Comparison of ENCODE assay signal across 16 mouse cellular contexts in the genomic region with DNA sequence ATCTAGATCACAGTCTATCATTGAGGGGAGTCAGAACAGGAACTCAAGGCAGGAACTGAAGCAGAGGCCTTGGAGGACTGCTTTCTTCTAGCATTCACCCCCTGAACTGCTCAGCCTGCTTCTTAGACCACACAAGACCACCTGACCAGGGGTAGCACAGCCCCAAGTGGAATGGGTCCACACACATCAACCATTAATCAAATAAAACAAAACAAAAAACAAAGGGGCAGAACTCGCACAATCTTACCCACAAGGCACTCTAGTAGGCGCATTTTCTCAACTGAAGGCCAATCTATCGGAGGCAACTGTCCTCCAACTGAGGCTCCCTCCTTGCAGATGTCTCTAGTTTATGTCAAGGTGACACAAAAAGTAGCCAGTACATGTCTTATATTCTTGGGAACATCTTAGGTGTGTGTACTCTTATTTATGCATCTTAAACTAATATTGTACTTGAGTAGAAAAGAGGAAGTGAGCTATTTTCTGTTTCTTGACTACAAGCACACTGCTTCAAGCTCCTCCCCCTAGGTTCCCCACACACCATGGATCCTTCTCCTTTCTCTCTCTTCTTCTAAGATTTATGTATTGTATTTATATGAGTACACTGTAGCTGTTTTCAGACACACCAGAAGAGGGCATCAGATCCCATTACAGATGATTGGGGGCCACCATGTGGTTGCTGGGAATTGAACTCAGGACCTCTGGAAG.
A peak's percentile ranks its signal among the peaks of the same experiment; 100 is the strongest.
DNase-seq lines count a peak whose midpoint lies in the region; ATAC-seq lines count a peak whose summit lies in the region.
"Had no signal": no experiment of that assay in that cellular context is flagged by ENCODE, and none has a peak within 500 bp of the region (broad histone marks: within the 10 kb centered on the region; RNA-seq: fewer than 3 reads in every experiment).

No protein-coding gene starts in this region.

- no peak overlapping the region for H3K4me3 ChIP-seq in liver, embryonic 12.5 days
- H3K4me3 ChIP-seq in liver, embryonic 11.5 days (ENCODE audit: low read depth, low read length): no peak overlapping the region
- no peak overlapping the region for H3K4me3 ChIP-seq in kidney, embryonic 15.5 days (replicated peaks)
- H3K4me3 ChIP-seq: heart, adult 2 months; midbrain, embryonic 12.5 days had no signal

- 0 out of 2 replicates have a peak, but pooled peaks cover 8% of the 10 kb centered on the region for H3K4me1 ChIP-seq in liver, embryonic 12.5 days
- H3K4me1 ChIP-seq in liver, embryonic 11.5 days (replicated peaks; ENCODE audit: control insufficient read depth, insufficient read depth, low read length): no peaks in the 10 kb centered on the region
- H3K4me1 ChIP-seq in kidney, embryonic 15.5 days: no peaks in the 10 kb centered on the region

- H3K27me3 ChIP-seq in liver, embryonic 12.5 days (replicated peaks): no peaks in the 10 kb centered on the region
- H3K27me3 ChIP-seq in liver, embryonic 11.5 days (replicated peaks; ENCODE audit: control insufficient read depth, insufficient read depth, low read length): no peaks in the 10 kb centered on the region
- no peaks in the 10 kb centered on the region for H3K27me3 ChIP-seq in kidney, embryonic 15.5 days
- H3K27me3 ChIP-seq: midbrain, embryonic 12.5 days had no signal

- no peaks in the 10 kb centered on the region for H3K36me3 ChIP-seq in liver, embryonic 12.5 days
- H3K36me3 ChIP-seq in liver, embryonic 11.5 days (ENCODE audit: control insufficient read depth, insufficient read depth, low read length): no peaks in the 10 kb centered on the region
- H3K36me3 ChIP-seq in kidney, embryonic 15.5 days: no peaks in the 10 kb centered on the region
- H3K36me3 ChIP-seq: midbrain, embryonic 12.5 days had no signal

- intact Hi-C loops in left cerebral cortex, postnatal 36 days (cut with DNase I): no loop called here

- no peak for DNase-seq in liver, embryonic 11.5 days (ENCODE audit: low spot score)
- DNase-seq in left cerebral cortex, postnatal 36 days (ENCODE audit: low spot score in 2 of 2): no peak
- no peak for DNase-seq in adipocyte (ENCODE audit: low spot score)
- DNase-seq: adrenal gland, postnatal 14 days; cerebellum, adult 2 months; heart, postnatal 14 days; kidney, postnatal 25 days; lung, adult 2 months; retina, postnatal 1 day had no signal

- no peak overlapping the region for H3K4me2 ChIP-seq in liver, embryonic 12.5 days
- no peak overlapping the region for H3K4me2 ChIP-seq in liver, embryonic 11.5 days
- H3K4me2 ChIP-seq in kidney, embryonic 15.5 days: no peak overlapping the region
- H3K4me2 ChIP-seq: midbrain, embryonic 12.5 days had no signal

- ATAC-seq in liver, embryonic 12.5 days: no peak
- ATAC-seq in liver, embryonic 11.5 days (replicated peaks; ENCODE audit: low FRiP score): no peak
- ATAC-seq in CD4-positive, CD25-positive, alpha-beta regulatory T cell, adult 4 months: peak; percentile 54
- peak; percentile 31 for ATAC-seq in common myeloid progenitor, adult 5-6 weeks (replicated peaks; ENCODE audit: low read depth, poor library complexity, severe bottlenecking)
- ATAC-seq in megakaryocyte, adult 5-6 weeks (ENCODE audit: poor library complexity, severe bottlenecking): peak; percentile 58
- no peak for ATAC-seq in kidney, embryonic 15.5 days (replicated peaks; ENCODE audit: low FRiP score)

- no peak overlapping the region for H3K9ac ChIP-seq in liver, embryonic 12.5 days
- H3K9ac ChIP-seq in liver, embryonic 11.5 days (ENCODE audit: low read depth, low read length): no peak overlapping the region
- no peak overlapping the region for H3K9ac ChIP-seq in kidney, embryonic 15.5 days
- H3K9ac ChIP-seq: midbrain, embryonic 12.5 days had no signal

- WGBS in liver, embryonic 12.5 days (ENCODE audit: insufficient replicate concordance): 83% methylated on average over 3 of the region's 3 CpGs
- WGBS in liver, embryonic 11.5 days: 83% methylated on average over 3 of the region's 3 CpGs
- WGBS in kidney, embryonic 15.5 days: 97% methylated on average over 3 of the region's 3 CpGs

- no peaks in the 10 kb centered on the region for H3K9me3 ChIP-seq in liver, embryonic 12.5 days (replicated peaks)
- no peaks in the 10 kb centered on the region for H3K9me3 ChIP-seq in liver, embryonic 11.5 days (ENCODE audit: control insufficient read depth, low read length)
- H3K9me3 ChIP-seq in kidney, embryonic 15.5 days (replicated peaks): no peaks in the 10 kb centered on the region
- H3K9me3 ChIP-seq: midbrain, embryonic 12.5 days had no signal

- peak overlapping the region; percentile 45; the same call in 1 of the 2 replicates for H3K27ac ChIP-seq in liver, embryonic 12.5 days
- no peak overlapping the region; the same call in 1 of the 2 replicates for H3K27ac ChIP-seq in liver, embryonic 11.5 days (ENCODE audit: low read depth, low read length)
- H3K27ac ChIP-seq in kidney, embryonic 15.5 days: no peak overlapping the region
- H3K27ac ChIP-seq: heart, adult 2 months; midbrain, embryonic 12.5 days had no signal

Comparison
In these comparisons a context has a peak if more than half of its experiments do, and no peak if none do; other contexts are left out.
1. ATAC-seq: peak in CD4-positive, CD25-positive, alpha-beta regulatory T cell, adult 4 months (single experiment), common myeloid progenitor, adult 5-6 weeks (single experiment) and megakaryocyte, adult 5-6 weeks (single experiment); none in liver, embryonic 12.5 days (single experiment), liver, embryonic 11.5 days (single experiment) and kidney, embryonic 15.5 days (single experiment).